Mouse (Mus musculus) heart, embryonic 13.5 days (tissue): Measurements from ENCODE around the gene Adam15. TPM values are rescaled to one million over a fixed set of nuclear protein-coding genes. Genes with fewer than 3 reads are reported as not detected.

Experiments
- ATAC-seq: fragments of 200-750 bp; cut with Nextera tagmentation; 2 replicates; pipeline ENCODE4 v1.8.0; 2017; ENCODE audit warnings: moderate TSS enrichment; ENCODE audit not compliant: insufficient number of reproducible peaks, low FRiP score, low TSS enrichment; ENCODE audit errors: extremely low read depth
- H3K27ac ChIP-seq: fragments of 300-500 bp; sonication (generic); replicated peaks from 2 replicates; pipeline ENCODE4 v1.5.1; 2015; ENCODE audit warnings: moderate library complexity, mild to moderate bottlenecking, inconsistent platforms
- H3K27me3 ChIP-seq: fragments of 300-500 bp; sonication (generic); replicated peaks from 2 replicates; pipeline ENCODE4 v1.6.1; 2015; ENCODE audit warnings: mild to moderate bottlenecking, inconsistent platforms
- H3K36me3 ChIP-seq: fragments of 300-500 bp; sonication (generic); 2 replicates; pipeline ENCODE4 v1.6.1; 2015; ENCODE audit warnings: mild to moderate bottlenecking, inconsistent platforms
- H3K4me1 ChIP-seq: fragments of 300-500 bp; sonication (generic); 2 replicates; pipeline ENCODE4 v1.6.1; 2015; ENCODE audit warnings: inconsistent platforms
- H3K4me2 ChIP-seq: fragments of 300-500 bp; sonication (generic); 2 replicates; pipeline ENCODE4 v1.6.1; 2015; ENCODE audit warnings: inconsistent platforms, mild to moderate bottlenecking, moderate library complexity
- H3K4me3 ChIP-seq: fragments of 300-500 bp; sonication (generic); 2 replicates; pipeline ENCODE4 v1.5.1; 2015; ENCODE audit warnings: moderate library complexity, mild to moderate bottlenecking, inconsistent platforms
- H3K9ac ChIP-seq: fragments of 300-500 bp; sonication (generic); 2 replicates; pipeline ENCODE4 v1.6.1; 2015; ENCODE audit warnings: inconsistent platforms, mild to moderate bottlenecking, moderate library complexity
- H3K9me3 ChIP-seq: fragments of 300-500 bp; sonication (generic); 2 replicates; pipeline ENCODE4 v1.6.1; 2016; ENCODE audit warnings: inconsistent platforms
- WGBS: fragments of 180-500 bp; shearing (Covaris S2); methylation state at CpG from one replicate; pipeline ENCODE4 v1.1.7; 2015; ENCODE audit warnings: mixed read lengths; 5-methylcytosine and 5-hydroxymethylcytosine counted together
- polyA plus RNA-seq: library from polyadenylated mRNA; unstranded; fragments of >200 nt; fragmentation: Nextera tagmentation; extraction: Ambion mirVana; gene quantifications from 2 replicates; pipeline ENCODE4 v1.2.1, GENCODE M21; 2015

Gene Adam15
- polyA plus RNA-seq, 1 experiment from 2014 or later = 58.3 TPM

DNA sequence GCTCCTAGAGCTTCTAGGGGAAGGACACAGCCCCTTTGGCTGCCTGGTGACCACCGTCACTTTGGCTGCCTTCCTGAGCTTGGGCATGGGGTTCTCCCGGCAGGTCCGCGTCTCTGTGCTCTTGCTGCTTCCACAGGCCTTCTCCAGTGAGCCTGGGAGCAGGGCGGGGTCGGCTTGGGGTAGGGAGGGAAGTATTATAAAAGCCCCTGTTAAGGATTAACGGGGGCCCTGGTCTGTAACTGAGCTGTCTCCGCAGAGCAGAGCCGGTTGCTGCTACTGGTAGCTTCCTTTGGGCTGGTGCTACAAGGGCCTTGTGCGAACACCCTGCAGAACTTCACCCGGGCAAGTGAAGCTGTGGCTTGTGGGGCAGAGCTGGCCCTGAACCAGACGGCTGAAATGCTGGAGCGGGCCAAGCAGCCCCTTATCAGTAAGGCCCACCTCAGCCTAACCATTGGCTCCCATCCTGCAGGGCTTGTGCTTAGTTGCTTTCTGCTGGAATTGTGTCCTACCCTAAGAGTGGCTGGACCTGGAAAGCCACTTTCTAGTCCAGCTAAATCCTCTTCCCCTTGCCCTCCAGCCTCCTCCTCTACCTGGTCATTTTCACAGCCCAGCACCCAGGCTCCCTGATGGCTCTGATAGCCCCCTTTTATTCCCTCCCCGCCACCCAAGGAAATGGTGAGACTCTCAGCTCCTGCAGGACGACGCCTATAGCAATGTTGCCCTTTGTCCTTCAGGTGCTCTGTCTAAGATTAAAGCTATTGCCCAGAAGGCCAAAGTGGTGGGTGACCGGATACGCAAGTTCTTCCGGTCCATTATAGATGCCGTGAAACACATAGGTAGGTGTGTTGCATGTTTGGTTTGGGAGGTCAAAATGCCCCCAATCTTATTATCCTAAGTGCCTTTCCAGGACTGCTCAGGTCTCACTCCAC, 16.0 kb upstream of the Adam15 start:
- peaks cover 15% of the 10 kb centered on the region for H3K27me3 ChIP-seq
- no peak overlapping the region for H3K4me3 ChIP-seq
- peaks cover 6% of the 10 kb centered on the region; the same call in 1 of the 2 replicates for H3K4me1 ChIP-seq
- H3K9me3 ChIP-seq = no peaks in the 10 kb centered on the region
- no peaks in the 10 kb centered on the region for H3K36me3 ChIP-seq
- WGBS = 69% methylated on average over 20 of the region's 20 CpGs
- no peak overlapping the region for H3K9ac ChIP-seq
- ATAC-seq = no peak
- H3K4me2 ChIP-seq = no peak overlapping the region
- no peak overlapping the region for H3K27ac ChIP-seq

GRCm38 (mm10) chr3:89365153-89365485, 15.3 kb upstream of the Adam15 start, which contains the start of gene Dcst1:
Gene Dcst1 (minus strand): TSS chr3:89365253.
- Histone ChIP-seq H3K27me3 (peaks cover 19% of the 10 kb centered on the region), H3K36me3 (no peaks in the 10 kb centered on the region), H3K9ac (no peak within 1 kb of the TSS), H3K4me1 (peaks cover 6% of the 10 kb centered on the region; the same call in 1 of the 2 replicates), H3K4me3 (no peak within 1 kb of the TSS), H3K9me3 (no peaks in the 10 kb centered on the region), H3K4me2 (no peak within 1 kb of the TSS), H3K27ac (no peak within 1 kb of the TSS)
- ATAC-seq = no peak
- WGBS = 74% methylated on average over 11 of the region's 11 CpGs

GRCm38 (mm10) chr3:89364631-89365030, 14.8 kb upstream of the Adam15 start:
- Histone ChIP-seq H3K27ac (no peak overlapping the region), H3K4me3 (no peak overlapping the region), H3K4me2 (no peak overlapping the region), H3K9me3 (no peaks in the 10 kb centered on the region), H3K36me3 (no peaks in the 10 kb centered on the region), H3K27me3 (peaks cover 24% of the 10 kb centered on the region), H3K9ac (no peak overlapping the region), H3K4me1 (peaks cover 6% of the 10 kb centered on the region; the same call in 1 of the 2 replicates)
- WGBS = 59% methylated on average over 8 of the region's 8 CpGs
- no peak for ATAC-seq

GRCm38 (mm10) chr3:89361675-89362074, 11.9 kb upstream of the Adam15 start, which contains the start of gene Dcst2:
Gene Dcst2 (plus strand): TSS chr3:89361975.
- 79% methylated on average over 7 of the region's 7 CpGs for WGBS
- Histone ChIP-seq H3K4me3 (no peak within 1 kb of the TSS), H3K4me2 (no peak within 1 kb of the TSS), H3K4me1 (peaks cover 6% of the 10 kb centered on the region; the same call in 1 of the 2 replicates), H3K9me3 (no peaks in the 10 kb centered on the region), H3K27me3 (peaks cover 37% of the 10 kb centered on the region), H3K27ac (no peak within 1 kb of the TSS), H3K36me3 (no peaks in the 10 kb centered on the region), H3K9ac (no peak within 1 kb of the TSS)
- no peak for ATAC-seq

DNA sequence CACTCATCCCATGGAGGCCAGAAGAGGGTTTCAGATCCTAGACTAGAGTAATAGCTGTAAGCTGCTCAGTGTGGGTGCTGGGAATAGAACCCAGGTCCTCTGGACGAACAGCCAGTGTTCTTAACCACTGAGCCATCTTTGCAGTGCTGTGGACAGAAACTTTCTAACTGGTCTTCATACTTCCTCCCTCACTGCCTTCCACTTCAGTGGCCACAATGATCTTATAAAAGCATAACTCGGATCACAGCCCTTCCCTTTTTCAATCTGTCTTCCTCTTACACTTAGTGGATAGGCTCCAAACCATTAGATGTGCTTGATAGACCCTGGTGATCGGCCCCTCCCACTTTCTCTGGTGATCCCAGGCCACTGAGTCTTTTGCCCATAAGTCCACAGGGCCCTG, 10.4 kb upstream of the Adam15 start:
- H3K4me2 ChIP-seq = no peak overlapping the region
- H3K27me3 ChIP-seq = peaks cover 45% of the 10 kb centered on the region
- no peak for ATAC-seq
- no peak overlapping the region for H3K4me3 ChIP-seq
- no peak overlapping the region for H3K9ac ChIP-seq
- no peak overlapping the region for H3K27ac ChIP-seq
- no peaks in the 10 kb centered on the region for H3K36me3 ChIP-seq
- no peaks in the 10 kb centered on the region for H3K4me1 ChIP-seq
- H3K9me3 ChIP-seq = no peaks in the 10 kb centered on the region
- 57% methylated on average over 3 of the region's 3 CpGs for WGBS

DNA sequence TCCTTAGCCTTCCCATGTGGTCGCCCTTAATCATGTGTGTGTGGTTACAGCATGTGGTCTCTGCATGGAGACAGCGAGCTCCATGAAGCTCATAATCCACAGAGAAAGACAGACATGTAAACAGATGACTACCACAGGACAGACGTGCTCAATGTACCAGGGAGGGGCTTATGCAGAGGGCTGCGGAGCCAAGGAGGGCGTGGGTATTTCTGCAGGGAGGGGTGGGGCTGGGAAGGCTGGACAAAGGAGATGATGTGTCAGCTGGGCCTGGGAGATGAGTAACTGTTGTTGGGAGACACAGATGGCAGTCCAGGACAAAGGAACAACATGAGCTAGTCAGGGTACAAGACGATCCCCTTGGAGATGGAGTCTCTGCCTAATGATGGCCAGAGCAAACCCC, 9.8 kb upstream of the Adam15 start:
- peaks cover 4% of the 10 kb centered on the region; the same call in 1 of the 2 replicates for H3K4me1 ChIP-seq
- 65% methylated on average over 6 of the region's 6 CpGs for WGBS

DNA sequence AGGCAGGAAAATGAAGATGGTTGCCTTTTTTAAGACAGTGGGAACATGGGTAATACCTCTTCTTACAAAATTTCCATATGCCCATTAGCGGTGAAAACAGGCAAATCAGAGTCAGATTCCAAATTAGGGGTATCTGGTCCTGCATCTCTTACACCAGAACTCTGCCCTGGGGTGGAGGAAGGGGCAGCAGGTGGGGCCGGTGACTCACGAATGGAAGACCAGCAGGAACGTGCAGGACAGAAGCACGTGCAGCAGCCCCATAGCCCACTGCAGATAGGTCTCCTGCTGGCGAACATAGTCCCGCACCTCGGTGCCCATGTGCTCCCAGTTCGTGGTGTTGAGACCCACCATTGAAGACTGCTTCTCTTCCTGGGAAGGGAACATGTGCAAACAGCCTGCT, 6.2 kb upstream of the Adam15 start:
- peaks cover 4% of the 10 kb centered on the region; the same call in 1 of the 2 replicates for H3K4me1 ChIP-seq
- peaks cover 73% of the 10 kb centered on the region for H3K27me3 ChIP-seq
- H3K36me3 ChIP-seq = no peaks in the 10 kb centered on the region
- no peak for ATAC-seq
- H3K4me3 ChIP-seq = no peak overlapping the region
- no peaks in the 10 kb centered on the region for H3K9me3 ChIP-seq
- H3K4me2 ChIP-seq = no peak overlapping the region
- H3K9ac ChIP-seq = no peak overlapping the region
- 53% methylated on average over 9 of the region's 9 CpGs for WGBS
- H3K27ac ChIP-seq = no peak overlapping the region

More for the DNA sequence above, 9.8 kb upstream of the Adam15 start:
- Histone ChIP-seq H3K9ac (no peak overlapping the region), H3K9me3 (no peaks in the 10 kb centered on the region), H3K4me3 (no peak overlapping the region), H3K27ac (no peak overlapping the region), H3K27me3 (peaks cover 41% of the 10 kb centered on the region), H3K36me3 (no peaks in the 10 kb centered on the region), H3K4me2 (no peak overlapping the region)
- ATAC-seq = no peak

GRCm38 (mm10) chr3:89355512-89355902, 5.7 kb upstream of the Adam15 start:
- Histone ChIP-seq H3K27ac (no peak overlapping the region), H3K4me1 (peaks cover 5% of the 10 kb centered on the region), H3K4me2 (no peak overlapping the region), H3K9ac (0 out of 2 replicates have a peak overlapping the region, but pooled peaks have one; percentile 25), H3K36me3 (no peaks in the 10 kb centered on the region), H3K4me3 (no peak overlapping the region), H3K27me3 (peaks cover 78% of the 10 kb centered on the region), H3K9me3 (no peaks in the 10 kb centered on the region)
- 70% methylated on average over 6 of the region's 6 CpGs for WGBS
- no peak for ATAC-seq

GRCm38 (mm10) chr3:89354816-89355511, 5.2 kb upstream of the Adam15 start:
- Histone ChIP-seq H3K4me1 (peaks cover 10% of the 10 kb centered on the region), H3K4me2 (no peak overlapping the region), H3K9me3 (no peaks in the 10 kb centered on the region), H3K27me3 (peaks cover 75% of the 10 kb centered on the region), H3K4me3 (no peak overlapping the region), H3K36me3 (no peaks in the 10 kb centered on the region), H3K9ac (0 out of 2 replicates have a peak overlapping the region, but pooled peaks have one; percentile 25), H3K27ac (no peak overlapping the region)
- 15% methylated on average over 5 of the region's 5 CpGs for WGBS
- ATAC-seq = no peak

- 57% methylated on average over 5 of the region's 5 CpGs for WGBS
- Histone ChIP-seq H3K4me1 (peaks cover 28% of the 10 kb centered on the region), H3K27ac (no peak overlapping the region), H3K4me3 (no peak overlapping the region), H3K9me3 (no peaks in the 10 kb centered on the region), H3K4me2 (no peak overlapping the region), H3K9ac (no peak overlapping the region), H3K36me3 (peaks cover 5% of the 10 kb centered on the region; the same call in 1 of the 2 replicates), H3K27me3 (peaks cover 72% of the 10 kb centered on the region)
- ATAC-seq = no peak
These were observed 1.5 kb upstream of the Adam15 start for GRCm38 (mm10) chr3:89351271-89351670.
